In the genomic region with DNA sequence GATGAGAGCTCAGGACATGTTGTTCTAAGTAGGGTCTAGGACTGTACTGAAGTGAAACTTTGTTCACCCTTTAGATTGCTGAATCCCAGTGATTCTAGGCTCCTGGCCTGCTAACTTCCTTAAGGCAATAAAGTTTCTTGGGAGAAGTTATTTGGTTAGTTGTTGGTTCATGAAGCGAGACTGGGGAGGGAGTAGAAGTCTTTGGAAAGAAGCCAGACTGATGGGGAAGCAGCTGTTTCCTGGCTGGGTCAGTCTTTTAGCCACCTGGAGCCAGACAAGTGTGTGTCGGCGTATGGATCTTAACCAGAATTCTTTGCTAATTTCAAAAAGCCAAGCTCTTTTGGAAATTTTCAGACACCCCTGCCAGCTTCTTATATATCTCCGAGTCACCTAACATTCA, we compare ENCODE assay signal across 12 mouse cellular contexts. TPM values are rescaled to one million over a fixed set of nuclear protein-coding genes. Genes with fewer than 3 reads are reported as not detected.
DNase-seq lines count a peak whose midpoint lies in the region; ATAC-seq and TF ChIP-seq lines count a peak whose summit lies in the region.
"Had no signal": no experiment of that assay in that cellular context is flagged by ENCODE, and none has a peak within 500 bp of the region (broad histone marks: within the 10 kb centered on the region; RNA-seq: fewer than 3 reads in every experiment).

No protein-coding gene starts in this region.

- peak; percentile 61 for DNase-seq in embryonic facial prominence, embryonic 14.5 days (ENCODE audit: low spot score)
- DNase-seq in embryonic facial prominence, embryonic 10.5 days (ENCODE audit: low spot score): no peak
- DNase-seq in kidney, adult 2 months: peak; percentile 86
- DNase-seq in limb, embryonic 14.5 days (ENCODE audit: low spot score): peak; percentile 69
- DNase-seq in adrenal gland, adult 2 months: no peak
- no peak for DNase-seq in left cerebral cortex, adult 9 months (ENCODE audit: low spot score in 2 of 2)
- DNase-seq: cerebellum, postnatal 14 days; gastrocnemius, postnatal 36 days; spleen, adult 18-20 months had no signal

- H3K27me3 ChIP-seq in embryonic facial prominence, embryonic 14.5 days (replicated peaks; ENCODE audit: control insufficient read depth, insufficient read depth, low read length): no peaks in the 10 kb centered on the region
- H3K27me3 ChIP-seq in embryonic facial prominence, embryonic 10.5 days (replicated peaks; ENCODE audit: low read depth, poor library complexity, severe bottlenecking): no peaks in the 10 kb centered on the region
- H3K27me3 ChIP-seq in C2C12 (ENCODE audit: control insufficient read depth, insufficient read depth, insufficient read length): no peaks in the 10 kb centered on the region
- H3K27me3 ChIP-seq in kidney, adult 2 months (replicated peaks; ENCODE audit: control insufficient read depth, insufficient read depth, low read length): no peaks in the 10 kb centered on the region
- no peaks in the 10 kb centered on the region for H3K27me3 ChIP-seq in limb, embryonic 14.5 days (ENCODE audit: control insufficient read depth, insufficient read depth, low read length)
- H3K27me3 ChIP-seq in hindbrain, embryonic 12.5 days: no peaks in the 10 kb centered on the region
- H3K27me3 ChIP-seq: Patski had no signal

- no peaks in the 10 kb centered on the region for H3K79me2 ChIP-seq in C2C12 (ENCODE audit: control insufficient read depth, insufficient read depth)

- H3K9ac ChIP-seq in embryonic facial prominence, embryonic 14.5 days (ENCODE audit: low read depth, low read length): no peak overlapping the region
- H3K9ac ChIP-seq in limb, embryonic 14.5 days (ENCODE audit: low read depth, low read length, severe bottlenecking): no peak overlapping the region
- no peak overlapping the region for H3K9ac ChIP-seq in hindbrain, embryonic 12.5 days

- TF ChIP-seq POLR2A in kidney, adult 2 months (IDR thresholded peaks at IDR 0.05; ENCODE audit: low read depth, low read length): no peak
- no peak for TF ChIP-seq POLR2A in limb, embryonic 14.5 days (IDR thresholded peaks at IDR 0.05; ENCODE audit: borderline replicate concordance, extremely low read depth, insufficient read depth, insufficient read length)

- no peak for ATAC-seq in embryonic facial prominence, embryonic 14.5 days (ENCODE audit: low read depth)
- no peak for ATAC-seq in limb, embryonic 14.5 days (ENCODE audit: low FRiP score, low read depth)
- no peak for ATAC-seq in hindbrain, embryonic 12.5 days (ENCODE audit: low FRiP score)
- ATAC-seq: Patski had no signal

- no peaks in the 10 kb centered on the region for H3K9me3 ChIP-seq in embryonic facial prominence, embryonic 14.5 days (ENCODE audit: control insufficient read depth, low read length)
- no peaks in the 10 kb centered on the region for H3K9me3 ChIP-seq in embryonic facial prominence, embryonic 10.5 days
- H3K9me3 ChIP-seq in limb, embryonic 14.5 days (ENCODE audit: control insufficient read depth, low read length): no peaks in the 10 kb centered on the region
- no peaks in the 10 kb centered on the region for H3K9me3 ChIP-seq in hindbrain, embryonic 12.5 days (replicated peaks)

- no peaks in the 10 kb centered on the region for H3K36me3 ChIP-seq in embryonic facial prominence, embryonic 14.5 days (ENCODE audit: control insufficient read depth, insufficient read depth, low read length)
- H3K36me3 ChIP-seq in embryonic facial prominence, embryonic 10.5 days (replicated peaks): no peaks in the 10 kb centered on the region
- no peaks in the 10 kb centered on the region for H3K36me3 ChIP-seq in C2C12 (ENCODE audit: control insufficient read depth, insufficient read depth)
- no peaks in the 10 kb centered on the region for H3K36me3 ChIP-seq in kidney, adult 2 months (ENCODE audit: control insufficient read depth, insufficient read depth, low read length)
- no peaks in the 10 kb centered on the region for H3K36me3 ChIP-seq in limb, embryonic 14.5 days (ENCODE audit: control insufficient read depth, insufficient read depth, low read length)
- H3K36me3 ChIP-seq in hindbrain, embryonic 12.5 days: no peaks in the 10 kb centered on the region

- H3K4me1 ChIP-seq in embryonic facial prominence, embryonic 14.5 days (ENCODE audit: control insufficient read depth, insufficient read depth, low read length): no peaks in the 10 kb centered on the region
- peaks cover 8% of the 10 kb centered on the region for H3K4me1 ChIP-seq in embryonic facial prominence, embryonic 10.5 days
- peaks cover 11% of the 10 kb centered on the region for H3K4me1 ChIP-seq in kidney, adult 2 months (ENCODE audit: control insufficient read depth, insufficient read depth, low read length)
- H3K4me1 ChIP-seq in limb, embryonic 14.5 days (ENCODE audit: control insufficient read depth, insufficient read depth, low read length): peaks cover 12% of the 10 kb centered on the region
- H3K4me1 ChIP-seq in hindbrain, embryonic 12.5 days: no peaks in the 10 kb centered on the region

- WGBS in embryonic facial prominence, embryonic 14.5 days: 53% methylated on average over 4 of the region's 4 CpGs
- WGBS in embryonic facial prominence, embryonic 10.5 days: 86% methylated on average over 4 of the region's 4 CpGs
- 10% methylated on average over 4 of the region's 4 CpGs for WGBS in kidney, adult 2 months
- 34% methylated on average over 4 of the region's 4 CpGs for WGBS in limb, embryonic 14.5 days
- 73% methylated on average over 4 of the region's 4 CpGs for WGBS in hindbrain, embryonic 12.5 days

- H3K4me3 ChIP-seq in embryonic facial prominence, embryonic 14.5 days (ENCODE audit: low read depth, low read length): no peak overlapping the region
- H3K4me3 ChIP-seq in embryonic facial prominence, embryonic 10.5 days: no peak overlapping the region
- no peak overlapping the region for H3K4me3 ChIP-seq in C2C12 (ENCODE audit: insufficient read depth, poor library complexity, severe bottlenecking)
- H3K4me3 ChIP-seq in kidney, adult 2 months (ENCODE audit: insufficient read depth, low read depth, low read length): peak overlapping the region; percentile 48
- H3K4me3 ChIP-seq in limb, embryonic 14.5 days (replicated peaks; ENCODE audit: low read length): no peak overlapping the region
- H3K4me3 ChIP-seq in hindbrain, embryonic 12.5 days: no peak overlapping the region

- H3K27ac ChIP-seq in embryonic facial prominence, embryonic 14.5 days (replicated peaks; ENCODE audit: low read depth, low read length): no peak overlapping the region
- no peak overlapping the region for H3K27ac ChIP-seq in embryonic facial prominence, embryonic 10.5 days (replicated peaks)
- peak overlapping the region; percentile 89 for H3K27ac ChIP-seq in kidney, adult 2 months (ENCODE audit: insufficient read depth, low read depth, low read length)
- H3K27ac ChIP-seq in limb, embryonic 14.5 days (replicated peaks; ENCODE audit: low read depth, low read length): peak overlapping the region; percentile 63; the same call in 1 of the 2 replicates
- H3K27ac ChIP-seq in hindbrain, embryonic 12.5 days: no peak overlapping the region

- TF ChIP-seq CTCF in C2C12 (IDR thresholded peaks at IDR 0.05; ENCODE audit: control insufficient read depth, insufficient read depth, insufficient read length): no peak
- no peak for TF ChIP-seq CTCF in kidney, adult 2 months (conservative IDR thresholded peaks at IDR 0.05; ENCODE audit: insufficient read depth, insufficient read length, low read depth, low read length)

- H3K4me2 ChIP-seq in embryonic facial prominence, embryonic 14.5 days (ENCODE audit: low read depth, low read length): no peak overlapping the region
- 0 out of 2 replicates have a peak overlapping the region, but pooled peaks have one; percentile 3 for H3K4me2 ChIP-seq in limb, embryonic 14.5 days (replicated peaks; ENCODE audit: low read depth, low read length, severe bottlenecking)
- no peak overlapping the region for H3K4me2 ChIP-seq in hindbrain, embryonic 12.5 days (replicated peaks)

- H3K79me3 ChIP-seq in C2C12 (ENCODE audit: low read depth): no peaks in the 10 kb centered on the region

- no peak overlapping the region for H3ac ChIP-seq in C2C12 (ENCODE audit: control insufficient read depth, insufficient read length, low read depth)

TF ChIP-seq in C2C12, 6 proteins besides CTCF, POLR2A, EP300 and RAD21:
- TF ChIP-seq MYOD1 (IDR thresholded peaks at IDR 0.05; ENCODE audit: control insufficient read depth, insufficient read length, low read depth) (peak; percentile 23), MYOG (IDR thresholded peaks at IDR 0.05; ENCODE audit: control insufficient read depth, extremely low read depth, insufficient read length) (no peak)

RNA-seq across cellular contexts. Expression of gene Map3k13, which starts 33.0 kb away (rescaled TPM):
- polyA plus RNA-seq in embryonic facial prominence, embryonic 14.5 days (2014; fragmentation: Nextera tagmentation; extraction: Ambion mirVana): 0.84 and 0.95 TPM in 2 replicates
- polyA plus RNA-seq in embryonic facial prominence, embryonic 10.5 days (2016; fragmentation: Nextera tagmentation; extraction: Ambion mirVana): 1.9 and 2.1 TPM in 2 replicates
- polyA plus RNA-seq in C2C12 (2012; fragmentation: generic; extraction: Trizol): 0.12 TPM
- polyA plus RNA-seq in kidney, adult 2 months (2012; rRNA removed): 4.6 and 4.8 TPM in 2 replicates
- polyA plus RNA-seq in limb, embryonic 14.5 days (2012; rRNA removed): 1.2 and 1.4 TPM in 2 replicates
- polyA plus RNA-seq in limb, embryonic 14.5 days (2014; fragmentation: Nextera tagmentation; extraction: Ambion mirVana): 0.79 and 0.92 TPM in 2 replicates
- polyA plus RNA-seq in hindbrain, embryonic 12.5 days (2016; fragmentation: Nextera tagmentation; extraction: Ambion mirVana): 7.8 and 9.3 TPM in 2 replicates
- total RNA-seq in adrenal gland, adult 2 months (2021): 1 to 10 TPM in 1 of 2 experiments, under 1 TPM in 1; 0.84 to 1.2 TPM
- 0.40 and 0.41 TPM in 2 replicates for polyA plus RNA-seq in adrenal gland, adult 2 months (2012; rRNA removed)

RNA-seq across cellular contexts. Expression of gene Ehhadh, which starts 39.5 kb away (rescaled TPM):
- polyA plus RNA-seq in embryonic facial prominence, embryonic 14.5 days (2014; fragmentation: Nextera tagmentation; extraction: Ambion mirVana): 2.2 and 2.5 TPM in 2 replicates
- polyA plus RNA-seq in embryonic facial prominence, embryonic 10.5 days (2016; fragmentation: Nextera tagmentation; extraction: Ambion mirVana): 1.8 and 2.1 TPM in 2 replicates
- 0.15 TPM for polyA plus RNA-seq in C2C12 (2012; fragmentation: generic; extraction: Trizol)
- 224 and 248 TPM in 2 replicates for polyA plus RNA-seq in kidney, adult 2 months (2012; rRNA removed)
- 4.7 and 4.8 TPM in 2 replicates for polyA plus RNA-seq in limb, embryonic 14.5 days (2012; rRNA removed)
- polyA plus RNA-seq in limb, embryonic 14.5 days (2014; fragmentation: Nextera tagmentation; extraction: Ambion mirVana): 2.3 and 2.7 TPM in 2 replicates
- polyA plus RNA-seq in hindbrain, embryonic 12.5 days (2016; fragmentation: Nextera tagmentation; extraction: Ambion mirVana): 1.6 and 2.1 TPM in 2 replicates
- 10 to 100 TPM; 30.8 to 80.2 TPM for total RNA-seq in adrenal gland, adult 2 months (2021)
- 5.3 and 7.6 TPM in 2 replicates for polyA plus RNA-seq in adrenal gland, adult 2 months (2012; rRNA removed)

Comparison
In these comparisons a context has a peak if more than half of its experiments do, and no peak if none do; other contexts are left out.
1. DNase-seq: peak in embryonic facial prominence, embryonic 14.5 days (single experiment), kidney, adult 2 months (single experiment) and limb, embryonic 14.5 days (single experiment); none in embryonic facial prominence, embryonic 10.5 days (single experiment), adrenal gland, adult 2 months (single experiment) and left cerebral cortex, adult 9 months (0 of 2).
2. H3K27ac ChIP-seq: peak in kidney, adult 2 months (single experiment) and limb, embryonic 14.5 days (single experiment); none in embryonic facial prominence, embryonic 14.5 days (single experiment), embryonic facial prominence, embryonic 10.5 days (single experiment) and hindbrain, embryonic 12.5 days (single experiment).
3. RNA of gene Ehhadh, which starts 39.5 kb away (polyA plus RNA-seq): 224 to 248 TPM in kidney, adult 2 months; 5.3 to 7.6 TPM in adrenal gland, adult 2 months, 2.3 to 4.8 TPM in limb, embryonic 14.5 days, 2.2 to 2.5 TPM in embryonic facial prominence, embryonic 14.5 days, 1.8 to 2.1 TPM in embryonic facial prominence, embryonic 10.5 days, 1.6 to 2.1 TPM in hindbrain, embryonic 12.5 days and 0.15 TPM in C2C12 (single experiment); every median in the first group is over 10 times any median in the second.